Mouse (Mus musculus): ENCODE measurements around the gene Mrap.

DNA sequence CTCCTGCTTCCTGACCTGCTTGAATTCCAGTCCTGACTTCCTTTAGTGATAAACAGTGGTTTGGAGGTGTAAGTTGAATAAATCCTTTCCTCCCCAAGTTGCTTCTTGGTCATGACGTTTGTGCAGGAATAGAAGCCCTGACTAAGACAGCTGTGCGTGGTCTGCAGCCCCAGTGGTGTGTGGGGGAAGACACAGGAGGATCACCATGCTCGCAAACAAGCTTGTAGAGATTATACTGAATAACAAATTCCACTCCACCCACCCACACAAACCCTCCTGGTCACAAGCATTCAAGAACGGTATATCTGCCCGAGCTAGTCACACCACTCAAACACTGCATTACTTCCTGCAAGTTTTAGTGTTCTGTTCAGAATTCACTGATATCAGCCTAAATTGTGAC lies 54.1 kb downstream of the Mrap start:
- TF ChIP-seq POLR2A (IDR thresholded peaks at IDR 0.05; ENCODE audit: low read depth, low read length): no peak
- no peak for TF ChIP-seq CTCF (conservative IDR thresholded peaks at IDR 0.05; ENCODE audit: insufficient read depth, insufficient read length, low read depth, low read length)

Data from kidney, adult 2 months (tissue).